Mouse (Mus musculus) B cell, adult 67 days (primary cell): ENCODE measurements around the gene Tbx4. TPM values are rescaled to one million over a fixed set of nuclear protein-coding genes. Genes with fewer than 3 reads are reported as not detected.

Experiments used
- total RNA-seq, 2 experiments: library from RNA; stranded (reverse); gene quantifications; 4 replicates each; pipeline ENCODE4 v1.2.4; 2023

Gene Tbx4
- not detected for total RNA-seq

DNA sequence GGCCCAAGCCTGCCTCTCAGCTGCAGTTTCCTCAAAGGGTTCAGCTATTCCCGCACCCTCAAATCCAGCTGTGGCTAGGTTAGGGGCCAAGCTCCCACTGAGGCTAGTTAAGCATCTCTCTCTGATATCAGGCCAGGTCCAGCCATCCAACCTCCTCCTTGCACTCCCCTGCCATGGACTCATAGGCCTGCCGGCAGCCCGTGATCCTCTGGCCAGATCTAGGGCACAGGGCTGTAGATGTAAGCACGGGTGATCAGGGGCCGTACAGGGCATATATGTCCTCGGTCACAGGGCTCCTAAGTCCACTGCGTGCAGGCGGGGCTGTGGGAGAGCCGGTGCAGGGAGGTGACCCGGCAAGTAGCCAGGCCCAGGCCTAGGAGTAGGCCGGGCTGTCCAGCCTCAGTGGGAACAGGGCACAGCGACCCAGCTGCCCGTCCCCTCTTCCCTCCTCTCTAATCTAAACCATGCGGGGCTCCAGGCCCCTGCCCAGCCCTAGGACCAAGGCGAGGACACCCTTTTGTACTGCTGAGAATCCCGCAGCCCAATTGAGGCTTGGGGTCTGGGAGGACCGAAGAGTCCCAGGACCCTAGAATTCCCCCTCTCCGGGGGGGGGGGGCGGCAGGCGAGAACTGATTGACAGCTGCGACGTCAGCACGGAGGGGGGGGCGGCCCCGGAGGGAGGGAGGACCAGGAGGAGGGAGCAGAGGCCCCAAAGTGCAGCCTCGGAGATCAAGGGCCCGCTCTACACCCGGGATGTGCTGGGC lies at the start of gene Tbx4:
Gene Tbx4, plus strand, starts transcription at position 758 of the 764 bp plus-strand sequence.

DNA sequence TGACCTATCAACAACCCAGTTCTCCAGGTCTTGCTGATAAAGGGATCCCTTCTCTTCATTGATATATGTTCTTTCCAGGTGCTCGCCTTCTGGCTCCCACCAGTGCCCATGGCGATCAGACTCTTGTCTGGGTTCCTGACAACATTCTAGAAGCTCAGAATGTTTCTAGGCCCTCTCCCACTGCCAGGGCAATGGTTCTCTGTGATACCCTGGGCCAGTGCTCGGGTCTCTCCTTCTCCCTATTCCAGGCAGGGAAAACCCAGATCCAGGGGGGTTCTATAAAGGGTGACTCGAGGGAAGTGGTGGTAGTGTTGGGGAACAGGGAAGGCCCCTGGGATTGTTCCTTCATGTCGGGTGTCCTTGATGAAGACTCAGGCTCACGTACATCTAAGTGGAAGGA lies 36.0 kb upstream of the Tbx4 start, which contains the start of gene Gm11444:
Gene Gm11444, minus strand, starts transcription at position 101 of the 400 bp plus-strand sequence.

Other genes with a start within 250 kb of the Tbx4 start
- gene Tbx2, start 53.9 kb upstream of the Tbx4 start, total RNA-seq = under 1 TPM; 0.39 to 0.44 TPM
- gene Gm11444, start 36.1 kb upstream of the Tbx4 start, total RNA-seq = not detected